Mouse (Mus musculus): ENCODE measurements around the gene Ntm.

Ntm gene

GRCm38 (mm10) chr9:29887924-29888323 lies 75.0 kb downstream of the Ntm start:
- DNase-seq (ENCODE audit: low read depth, low spot score), result no peak

- no peak for DNase-seq (ENCODE audit: low read depth, low spot score)
Observed at GRCm38 (mm10) chr9:29884062-29884461, 78.9 kb downstream of the Ntm start.

DNA sequence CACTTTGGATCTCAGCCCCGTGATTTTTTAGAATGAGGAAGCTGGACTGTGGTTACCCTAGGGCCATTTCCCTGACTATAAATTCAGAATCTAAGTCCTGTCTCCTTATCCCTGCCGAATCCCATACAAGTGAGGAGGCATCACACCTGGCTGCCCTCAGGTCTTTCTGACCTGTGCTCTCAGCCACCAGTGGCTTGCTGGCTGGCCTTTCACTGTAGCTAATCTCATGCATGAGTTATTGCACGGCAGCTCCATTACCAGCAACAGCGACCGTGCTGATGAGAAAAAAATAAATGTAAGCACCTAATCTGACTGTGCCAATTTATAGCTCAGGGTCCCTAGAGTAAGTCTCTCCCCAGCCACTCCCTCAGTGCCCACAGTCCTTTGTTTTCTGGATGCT lies 81.3 kb downstream of the Ntm start:
- no peak for DNase-seq (ENCODE audit: low read depth, low spot score)

DNA sequence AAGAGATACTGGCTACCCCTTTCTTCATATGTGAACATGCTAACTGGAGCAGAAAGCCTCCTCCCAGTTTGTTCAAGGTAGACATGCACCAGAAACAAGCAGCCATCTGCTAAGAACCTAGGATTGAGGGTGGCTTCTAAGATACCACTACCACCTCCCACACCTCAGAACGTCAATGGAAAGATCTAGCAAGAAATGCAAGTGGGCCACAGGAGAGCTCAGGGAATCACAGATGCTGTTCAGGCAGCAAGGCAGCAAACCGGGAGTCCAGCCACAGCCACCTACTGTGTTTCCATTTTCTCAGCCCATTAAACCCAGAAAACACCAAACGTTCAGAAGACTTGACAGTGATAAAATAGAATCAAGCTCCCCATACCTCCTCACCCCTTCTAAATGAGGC lies 85.4 kb downstream of the Ntm start:
- no peak for DNase-seq (ENCODE audit: low read depth, low spot score)

DNA sequence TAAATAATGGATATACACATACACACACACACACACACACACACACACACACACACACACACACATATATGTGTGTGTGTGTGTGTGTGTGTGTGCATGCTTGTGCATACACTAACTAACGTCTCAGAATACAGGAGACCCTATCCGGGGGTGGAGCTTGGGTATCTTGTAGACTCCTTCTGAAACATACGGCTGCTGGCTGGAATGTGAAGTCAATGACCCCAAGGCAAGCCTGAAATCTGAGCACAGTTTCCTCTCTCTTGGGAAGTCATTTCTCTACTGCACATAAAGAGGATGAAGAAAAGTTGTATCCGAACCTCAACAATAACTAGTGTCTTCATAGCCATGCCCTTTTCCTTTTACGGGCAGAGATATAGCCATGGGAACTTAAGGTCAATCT lies 95.2 kb downstream of the Ntm start:
- DNase-seq (ENCODE audit: low read depth, low spot score), result no peak

GRCm38 (mm10) chr9:29866824-29867223 lies 96.1 kb downstream of the Ntm start:
- no peak for DNase-seq (ENCODE audit: low read depth, low spot score)

DNA sequence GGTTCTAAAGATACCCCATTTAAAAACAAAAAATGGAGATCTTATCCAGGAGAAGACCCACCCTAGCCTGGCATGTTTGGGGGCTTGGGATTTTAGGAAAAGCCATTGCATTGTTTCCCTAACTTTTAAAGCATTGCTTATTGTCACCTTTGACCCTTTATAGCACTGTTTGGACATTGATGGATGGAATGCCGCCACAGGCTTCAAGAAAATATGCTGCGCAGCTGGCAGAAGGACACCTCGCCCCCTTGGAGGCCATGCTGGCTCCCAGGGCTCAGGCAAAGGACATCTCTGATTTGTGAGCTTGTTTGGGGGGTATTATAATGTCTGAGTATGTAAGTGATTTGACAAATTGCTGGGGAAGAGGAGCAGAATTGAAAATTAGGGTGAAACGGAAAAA lies 96.8 kb downstream of the Ntm start:
- no peak for DNase-seq (ENCODE audit: low read depth, low spot score)

DNA sequence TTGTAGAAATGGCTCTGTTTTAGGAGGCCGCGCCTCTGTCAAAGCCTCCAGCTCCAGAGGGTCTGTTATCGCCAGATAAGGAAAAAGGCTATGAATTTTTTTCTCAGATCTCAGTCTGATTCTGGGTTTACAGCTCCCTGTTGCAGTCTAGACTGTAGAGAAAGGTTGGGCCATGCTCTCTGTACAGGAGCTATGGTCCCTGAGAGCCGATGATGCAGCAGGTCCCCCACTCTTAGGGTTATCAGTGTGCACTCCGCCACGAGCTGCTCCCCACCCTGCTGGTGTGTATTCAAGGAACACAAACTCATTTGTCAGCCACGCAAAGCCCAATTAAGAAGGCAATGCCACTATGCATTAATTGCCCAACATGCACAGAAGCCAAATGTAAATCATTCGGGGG lies 97.4 kb downstream of the Ntm start:
- no peak for DNase-seq (ENCODE audit: low read depth, low spot score)

DNA sequence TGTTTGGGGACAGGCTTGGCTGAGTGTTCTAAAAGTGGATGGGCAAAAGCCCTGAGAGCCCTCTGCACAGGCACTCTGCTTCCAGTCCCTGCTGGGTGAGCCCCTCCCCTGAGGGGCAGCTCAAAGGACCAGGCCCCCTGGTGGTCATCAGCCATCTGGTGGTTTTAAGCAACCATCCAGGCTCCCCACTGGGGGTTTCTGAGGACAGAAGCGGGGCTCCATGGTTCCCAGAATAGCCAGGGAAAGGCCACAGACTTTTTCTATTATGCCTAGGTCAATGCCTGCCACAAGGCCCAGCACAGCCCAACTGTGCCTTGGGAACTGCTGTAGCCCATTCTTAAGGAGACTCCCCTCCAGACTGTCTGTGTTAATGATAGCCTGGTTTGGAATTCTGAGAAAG lies 98.1 kb downstream of the Ntm start:
- DNase-seq (ENCODE audit: low read depth, low spot score), result no peak

DNA sequence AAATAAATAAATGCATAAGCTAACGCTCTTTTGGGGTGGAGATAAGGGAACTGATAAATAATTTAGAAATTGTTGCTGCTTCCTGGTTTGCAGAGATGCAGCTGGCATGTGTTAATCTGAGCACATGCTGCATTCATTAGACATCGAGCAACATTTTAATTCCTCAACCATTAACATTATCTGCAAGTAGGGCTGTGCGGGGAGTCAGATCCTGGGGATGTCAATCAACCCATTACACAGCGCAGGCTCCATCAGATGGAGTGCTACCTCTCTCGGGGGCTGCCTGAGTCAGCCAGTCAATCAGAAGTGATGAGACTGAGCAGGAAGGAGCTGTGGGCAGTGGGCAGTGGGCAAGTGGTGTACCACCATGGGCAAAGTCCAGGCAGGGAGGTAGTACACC lies 100.5 kb downstream of the Ntm start:
- DNase-seq (ENCODE audit: low read depth, low spot score), result no peak

DNA sequence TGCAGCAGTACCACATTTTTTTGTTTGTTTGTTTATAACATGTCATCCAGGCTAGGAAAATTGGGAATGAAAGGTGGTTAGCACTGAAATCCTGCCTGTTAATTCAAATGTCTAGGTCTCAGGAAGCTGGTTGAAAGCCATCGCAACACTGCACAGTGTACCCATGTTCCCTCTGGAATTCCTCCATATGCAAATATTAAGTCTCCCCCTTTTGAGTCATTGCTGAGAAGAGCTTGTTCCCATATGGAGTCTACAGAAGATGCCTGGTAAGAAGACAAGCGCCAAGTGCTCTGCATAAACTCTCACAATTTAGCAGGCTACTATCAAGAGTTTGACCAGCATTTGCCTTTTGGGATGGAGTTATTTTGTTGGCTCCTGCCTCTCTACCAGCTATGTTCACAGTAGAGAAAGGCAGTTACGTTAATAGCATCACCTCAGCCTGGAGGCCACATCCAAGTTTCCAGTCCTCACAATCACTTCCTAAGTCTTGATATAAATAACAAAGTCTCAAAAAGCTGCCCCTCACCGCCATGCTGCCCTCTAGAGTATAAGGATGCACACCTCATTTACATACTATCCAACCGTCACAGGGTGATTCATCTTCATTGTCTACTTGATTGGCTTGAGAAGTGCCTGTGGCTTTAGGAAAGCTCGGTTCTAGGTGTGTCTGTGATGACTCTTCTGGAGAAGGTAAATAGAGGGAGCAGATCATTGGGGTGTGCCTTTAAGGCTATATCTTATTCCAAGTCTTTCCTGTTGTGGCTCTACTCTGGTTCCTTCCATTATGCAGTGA lies 103.5 kb downstream of the Ntm start:
- no peak for DNase-seq (ENCODE audit: low read depth, low spot score)

- no peak for DNase-seq (ENCODE audit: low read depth, low spot score)
Observed at GRCm38 (mm10) chr9:29848735-29849455, 114.0 kb downstream of the Ntm start.

DNA sequence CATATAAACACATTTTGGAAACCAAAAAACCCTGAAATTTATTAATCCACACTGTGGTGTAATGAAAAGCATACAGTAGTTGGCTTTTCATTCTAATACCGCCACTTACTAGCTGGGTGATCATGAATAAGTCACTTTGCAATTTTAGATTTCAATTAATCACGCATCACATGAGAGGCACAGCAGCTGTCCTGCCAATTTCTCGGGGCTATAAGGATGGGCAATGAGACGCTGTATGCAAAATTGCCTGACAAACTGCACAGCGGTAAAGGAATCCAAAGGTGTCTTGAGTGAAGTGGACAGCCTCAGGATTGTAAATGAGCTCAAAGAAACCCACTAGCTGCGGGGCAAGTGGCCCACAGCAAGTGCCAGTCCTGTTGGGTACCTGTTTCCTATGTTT lies 125.6 kb downstream of the Ntm start:
- no peak for DNase-seq (ENCODE audit: low read depth, low spot score)

GRCm38 (mm10) chr9:29834911-29835310 lies 128.0 kb downstream of the Ntm start:
- DNase-seq (ENCODE audit: low read depth, low spot score), result no peak

DNA sequence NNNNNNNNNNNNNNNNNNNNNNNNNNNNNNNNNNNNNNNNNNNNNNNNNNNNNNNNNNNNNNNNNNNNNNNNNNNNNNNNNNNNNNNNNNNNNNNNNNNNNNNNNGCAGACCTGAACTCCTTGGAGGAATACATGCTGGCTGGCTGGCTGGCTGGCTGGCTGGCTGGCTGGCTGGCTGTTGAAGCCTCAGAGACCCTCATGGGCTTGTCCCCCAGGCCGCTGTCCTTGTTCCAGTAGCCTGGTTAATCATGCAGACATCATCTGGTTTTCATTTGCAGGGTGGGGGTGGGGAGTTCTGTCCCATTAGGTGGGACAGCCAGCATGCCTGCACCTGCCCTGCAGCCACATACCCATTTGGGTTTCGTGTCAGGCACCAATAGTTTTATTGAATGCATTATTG lies 129.2 kb downstream of the Ntm start:
- no peak for DNase-seq (ENCODE audit: low read depth, low spot score)

DNA sequence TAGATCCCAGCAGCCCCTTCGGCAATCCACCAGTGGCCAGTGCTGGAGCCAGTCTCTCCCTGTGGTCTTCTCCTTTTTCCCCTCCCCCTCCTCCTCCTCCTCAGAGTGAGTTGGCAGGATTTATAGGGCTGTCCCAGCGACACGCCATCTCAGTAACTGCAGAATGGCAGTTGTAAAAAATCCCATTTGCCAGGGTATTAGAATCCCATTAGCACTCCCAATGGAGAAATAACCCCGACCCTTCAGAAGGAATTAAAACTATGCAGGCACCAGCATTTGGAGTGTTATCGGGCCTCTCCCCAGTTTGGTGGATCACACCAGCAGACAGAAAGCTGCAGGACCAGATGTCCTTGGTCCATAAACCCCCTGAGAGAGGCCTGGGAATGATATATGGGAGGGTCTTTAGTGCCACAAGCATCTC lies 135.7 kb downstream of the Ntm start:
- no peak for DNase-seq (ENCODE audit: low read depth, low spot score)

- no peak for DNase-seq (ENCODE audit: low read depth, low spot score)
Observed at GRCm38 (mm10) chr9:29825236-29825635, 137.7 kb downstream of the Ntm start.

DNA sequence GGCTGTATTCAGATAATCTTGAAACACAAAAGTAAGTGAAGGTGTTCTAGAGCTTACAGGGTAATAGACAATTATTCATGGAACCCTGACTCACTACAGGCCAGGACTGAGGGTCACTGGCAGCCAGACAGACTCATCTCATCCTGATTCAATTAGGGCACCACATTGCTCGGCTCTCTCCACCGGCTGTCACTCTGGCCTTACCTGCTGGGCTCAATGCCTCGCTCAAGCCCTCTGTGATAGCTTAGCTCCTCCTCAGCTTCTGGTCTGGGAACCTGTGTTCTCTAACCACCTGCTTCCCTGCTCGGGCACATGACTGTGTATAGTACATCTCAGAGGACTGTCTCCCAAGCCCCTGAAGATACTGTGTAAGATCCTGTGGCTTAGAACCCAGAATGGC lies 139.2 kb downstream of the Ntm start:
- no peak for DNase-seq (ENCODE audit: low read depth, low spot score)

GRCm38 (mm10) chr9:29812685-29813084 lies 150.3 kb downstream of the Ntm start:
- no peak for DNase-seq (ENCODE audit: low read depth, low spot score)

- DNase-seq (ENCODE audit: low read depth, low spot score), result no peak
Observed at GRCm38 (mm10) chr9:29806790-29807189, 156.2 kb downstream of the Ntm start.

- DNase-seq (ENCODE audit: low read depth, low spot score), result no peak
Observed at GRCm38 (mm10) chr9:29804483-29804882, 158.5 kb downstream of the Ntm start.

GRCm38 (mm10) chr9:29803738-29804285 lies 159.1 kb downstream of the Ntm start:
- no peak for DNase-seq (ENCODE audit: low read depth, low spot score)

Measured in WW6 (cell line).